Mouse (Mus musculus): ENCODE data around the gene Gins1. TPM values are rescaled to one million over a fixed set of nuclear protein-coding genes. Genes with fewer than 3 reads are reported as not detected.
"Not testable (repeated sequence)": the region's sequence is repeated elsewhere in the genome, so short reads cannot be mapped to it uniquely, and the experiment has no call there.

Gene Gins1
- polyA plus RNA-seq, 1 experiment, result 18.2 TPM

DNA sequence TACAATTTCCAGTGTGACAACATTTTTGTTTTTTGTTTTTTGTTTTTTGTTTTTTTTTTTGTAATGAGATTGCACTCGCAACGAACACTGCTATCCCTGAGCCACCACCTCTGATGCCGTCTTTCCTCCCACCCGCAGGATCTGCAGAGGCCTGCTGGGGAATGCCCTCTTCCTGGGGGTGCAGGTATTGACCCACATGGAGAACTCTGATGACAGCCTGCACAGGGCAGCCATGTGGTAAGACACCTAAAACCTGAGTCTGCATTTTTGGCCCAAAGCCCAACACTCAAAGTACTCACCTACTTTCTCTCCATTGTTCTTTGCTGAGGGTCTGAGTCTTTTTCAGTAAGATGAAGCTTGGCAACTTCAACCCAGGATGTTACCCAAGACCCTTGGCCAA lies 29.5 kb downstream of the Gins1 start:
- TF ChIP-seq POLR2A (IDR thresholded peaks at IDR 0.05; ENCODE audit: borderline replicate concordance, extremely low read depth, insufficient read depth, insufficient read length, poor library complexity, severe bottlenecking) (no peak), CTCF (IDR thresholded peaks at IDR 0.05; ENCODE audit: borderline replicate concordance, extremely low read depth, insufficient read depth, insufficient read length) (no peak)
- no peak for DNase-seq (ENCODE audit: low read depth)

- TF ChIP-seq CTCF (IDR thresholded peaks at IDR 0.05; ENCODE audit: borderline replicate concordance, extremely low read depth, insufficient read depth, insufficient read length) (no peak), POLR2A (IDR thresholded peaks at IDR 0.05; ENCODE audit: borderline replicate concordance, extremely low read depth, insufficient read depth, insufficient read length, poor library complexity, severe bottlenecking) (no peak)
- DNase-seq (ENCODE audit: low read depth), result no peak
These were observed 38.8 kb downstream of the Gins1 start for GRCm38 (mm10) chr2:150944017-150944416.

DNA sequence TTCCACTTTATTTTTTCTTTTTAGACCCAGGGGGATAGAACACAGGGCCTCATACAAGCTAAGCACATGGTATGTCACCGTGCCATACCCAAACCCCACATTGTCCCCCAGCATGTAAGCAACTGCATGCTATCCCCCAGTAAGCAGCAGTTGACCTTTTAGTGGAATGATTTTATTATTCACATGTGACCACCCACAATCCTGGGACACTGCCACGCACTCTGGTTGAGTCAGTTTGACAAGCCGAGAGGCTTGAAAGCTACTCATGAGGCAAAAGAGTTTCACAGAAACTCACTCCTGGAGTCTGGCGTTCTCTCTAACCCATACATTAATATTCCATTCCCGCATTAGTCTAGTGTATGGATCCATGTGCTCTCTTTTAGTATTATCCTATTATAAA lies 42.1 kb downstream of the Gins1 start:
- not testable (repeated sequence) for DNase-seq (ENCODE audit: low read depth)

- DNase-seq (ENCODE audit: low read depth), result not testable (repeated sequence)
These were observed 42.8 kb downstream of the Gins1 start for GRCm38 (mm10) chr2:150947880-150948611.

GRCm38 (mm10) chr2:150948786-150949185 lies 43.6 kb downstream of the Gins1 start:
- DNase-seq (ENCODE audit: low read depth), result no peak
- no peak for TF ChIP-seq POLR2A (IDR thresholded peaks at IDR 0.05; ENCODE audit: borderline replicate concordance, extremely low read depth, insufficient read depth, insufficient read length, poor library complexity, severe bottlenecking)
- TF ChIP-seq CTCF (IDR thresholded peaks at IDR 0.05; ENCODE audit: borderline replicate concordance, extremely low read depth, insufficient read depth, insufficient read length), result no peak

GRCm38 (mm10) chr2:150949652-150950051 lies 44.5 kb downstream of the Gins1 start:
- no peak for DNase-seq (ENCODE audit: low read depth)
- TF ChIP-seq CTCF (IDR thresholded peaks at IDR 0.05; ENCODE audit: borderline replicate concordance, extremely low read depth, insufficient read depth, insufficient read length), result no peak

DNA sequence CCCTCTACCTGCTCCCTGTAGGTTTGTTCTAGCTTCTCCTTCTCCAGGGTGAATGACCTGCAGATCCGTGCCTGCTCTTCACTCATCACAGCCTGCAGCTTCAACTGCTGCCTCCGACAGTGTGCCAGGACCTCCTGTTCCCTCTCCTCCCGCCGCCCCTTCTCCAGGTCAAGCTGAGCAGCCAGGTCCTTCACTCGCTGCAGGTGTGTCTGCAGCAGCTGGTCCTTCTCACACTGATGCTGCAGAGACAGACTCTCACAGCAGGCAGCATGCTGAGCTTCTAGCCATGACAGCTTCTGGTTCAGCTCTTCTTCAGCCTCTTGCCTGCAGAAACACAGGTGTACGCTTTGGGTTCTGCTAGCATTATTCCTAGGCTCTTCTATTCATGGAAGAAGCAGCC lies 44.9 kb downstream of the Gins1 start:
- TF ChIP-seq POLR2A (IDR thresholded peaks at IDR 0.05; ENCODE audit: borderline replicate concordance, extremely low read depth, insufficient read depth, insufficient read length, poor library complexity, severe bottlenecking), result no peak
- no peak for TF ChIP-seq CTCF (IDR thresholded peaks at IDR 0.05; ENCODE audit: borderline replicate concordance, extremely low read depth, insufficient read depth, insufficient read length)
- no peak for DNase-seq (ENCODE audit: low read depth)

DNA sequence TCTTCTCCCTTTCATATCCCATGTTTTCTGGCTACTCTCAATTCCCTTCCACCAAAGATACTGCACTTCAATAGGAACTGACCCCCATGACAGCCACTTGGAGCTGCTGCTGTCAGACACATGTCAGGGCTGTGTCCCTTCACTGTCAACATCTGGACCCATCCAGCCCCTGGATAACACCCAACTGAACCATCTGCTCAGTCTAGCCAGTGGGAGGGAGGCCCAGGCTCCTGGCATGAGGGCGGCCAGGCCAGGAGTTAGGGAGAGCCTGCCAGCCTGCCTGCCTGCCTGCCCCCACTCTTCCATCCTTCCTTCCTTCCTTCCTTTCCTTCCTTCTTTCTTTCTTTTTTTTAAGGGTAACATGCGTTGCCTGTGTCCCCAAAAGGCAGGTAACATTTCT lies 46.0 kb downstream of the Gins1 start:
- no peak for DNase-seq (ENCODE audit: low read depth)
- TF ChIP-seq POLR2A (IDR thresholded peaks at IDR 0.05; ENCODE audit: borderline replicate concordance, extremely low read depth, insufficient read depth, insufficient read length, poor library complexity, severe bottlenecking), result no peak
- TF ChIP-seq CTCF (IDR thresholded peaks at IDR 0.05; ENCODE audit: borderline replicate concordance, extremely low read depth, insufficient read depth, insufficient read length), result no peak

GRCm38 (mm10) chr2:150955859-150956258 lies 50.7 kb downstream of the Gins1 start:
- no peak for TF ChIP-seq CTCF (IDR thresholded peaks at IDR 0.05; ENCODE audit: borderline replicate concordance, extremely low read depth, insufficient read depth, insufficient read length)
- no peak for TF ChIP-seq POLR2A (IDR thresholded peaks at IDR 0.05; ENCODE audit: borderline replicate concordance, extremely low read depth, insufficient read depth, insufficient read length, poor library complexity, severe bottlenecking)
- DNase-seq (ENCODE audit: low read depth), result no peak

DNA sequence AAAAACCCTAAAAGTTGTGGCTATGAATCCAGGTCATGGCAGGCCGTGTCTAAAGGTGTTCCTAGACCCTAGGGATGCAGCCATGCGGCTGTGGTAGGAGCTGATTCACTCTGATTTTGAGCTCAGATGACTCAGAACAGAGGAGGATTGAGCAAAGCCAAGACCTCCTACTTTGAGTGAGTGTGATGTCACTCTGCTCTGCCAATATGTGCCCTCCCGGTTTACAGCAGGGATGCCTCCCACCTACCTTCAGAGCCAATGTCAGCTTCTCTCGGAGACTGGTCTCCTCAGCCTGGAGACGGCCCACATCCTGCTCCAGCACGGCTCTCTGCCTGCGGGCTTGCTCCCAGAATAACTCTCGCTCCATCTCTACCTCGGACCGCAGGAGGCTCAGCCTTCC lies 54.3 kb downstream of the Gins1 start:
- TF ChIP-seq POLR2A (IDR thresholded peaks at IDR 0.05; ENCODE audit: borderline replicate concordance, extremely low read depth, insufficient read depth, insufficient read length, poor library complexity, severe bottlenecking) (no peak), CTCF (IDR thresholded peaks at IDR 0.05; ENCODE audit: borderline replicate concordance, extremely low read depth, insufficient read depth, insufficient read length) (no peak)
- no peak for DNase-seq (ENCODE audit: low read depth)

GRCm38 (mm10) chr2:150963246-150963645 lies 58.0 kb downstream of the Gins1 start:
- no peak for DNase-seq (ENCODE audit: low read depth)
- TF ChIP-seq CTCF (IDR thresholded peaks at IDR 0.05; ENCODE audit: borderline replicate concordance, extremely low read depth, insufficient read depth, insufficient read length) (no peak), POLR2A (IDR thresholded peaks at IDR 0.05; ENCODE audit: borderline replicate concordance, extremely low read depth, insufficient read depth, insufficient read length, poor library complexity, severe bottlenecking) (no peak)

DNA sequence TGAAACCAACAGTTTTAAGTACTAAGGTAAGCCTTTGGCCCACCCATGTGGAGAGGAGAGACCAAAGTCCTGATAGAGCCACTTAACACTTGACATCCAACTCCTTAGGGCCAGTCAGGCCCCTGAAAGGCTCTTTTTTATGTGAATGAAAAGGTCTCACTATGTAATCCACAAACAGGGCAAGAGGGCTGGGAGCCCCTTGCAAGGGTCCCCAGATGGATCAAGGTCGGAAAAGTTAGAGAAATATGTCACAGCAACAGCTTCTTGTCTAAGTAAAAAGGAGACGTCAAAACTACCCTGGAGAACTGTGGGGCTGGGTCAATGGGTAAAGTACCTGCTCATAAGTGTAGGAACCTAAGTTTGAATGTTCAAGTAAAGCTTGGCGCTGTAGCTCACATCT lies 59.4 kb downstream of the Gins1 start:
- no peak for TF ChIP-seq CTCF (IDR thresholded peaks at IDR 0.05; ENCODE audit: borderline replicate concordance, extremely low read depth, insufficient read depth, insufficient read length)
- no peak for TF ChIP-seq POLR2A (IDR thresholded peaks at IDR 0.05; ENCODE audit: borderline replicate concordance, extremely low read depth, insufficient read depth, insufficient read length, poor library complexity, severe bottlenecking)
- DNase-seq (ENCODE audit: low read depth), result no peak

- no peak for DNase-seq (ENCODE audit: low read depth)
- TF ChIP-seq POLR2A (IDR thresholded peaks at IDR 0.05; ENCODE audit: borderline replicate concordance, extremely low read depth, insufficient read depth, insufficient read length, poor library complexity, severe bottlenecking) (no peak), CTCF (IDR thresholded peaks at IDR 0.05; ENCODE audit: borderline replicate concordance, extremely low read depth, insufficient read depth, insufficient read length) (no peak)
These were observed 60.8 kb downstream of the Gins1 start for GRCm38 (mm10) chr2:150965951-150966350.
